Mouse (Mus musculus): Measurements from ENCODE around the gene Tyw1. TPM values are rescaled to one million over a fixed set of nuclear protein-coding genes. Genes with fewer than 3 reads are reported as not detected.

Gene Tyw1
- total RNA-seq, 4 experiments from 2014 or later: 34.0 to 36.4 (median 35.7) TPM

Other genes starting within 250 kb of the Tyw1 start
- gene Asl, start 226.4 kb upstream of the Tyw1 start, total RNA-seq (2022): 100 to 1,000 TPM; 137 to 158 (median 148) TPM
- gene Crcp, start 226.3 kb upstream of the Tyw1 start, total RNA-seq (2022): 10 to 100 TPM; 44.8 to 48.3 (median 47.7) TPM
- gene Tpst1, start 182.3 kb upstream of the Tyw1 start, total RNA-seq (2022): 10 to 100 TPM; 46.9 to 86.8 (median 67.7) TPM
- 10 to 100 TPM; 14.5 to 19.6 (median 17.4) TPM for gene Kctd7, start 110.8 kb upstream of the Tyw1 start, total RNA-seq (2022)
- 10 to 100 TPM; 32.0 to 53.7 (median 39.0) TPM for gene Rabgef1, start 83.8 kb upstream of the Tyw1 start, total RNA-seq (2022)
- gene Tmem248, start 38.5 kb upstream of the Tyw1 start, total RNA-seq (2022): 10 to 100 TPM; 69.6 to 86.9 (median 75.6) TPM
- 100 to 1,000 TPM; 101 to 115 (median 106) TPM for gene Sbds, start 89 bp upstream of the Tyw1 start, total RNA-seq (2022)
- gene Caln1, start 113.8 kb downstream of the Tyw1 start, total RNA-seq (2022): 10 to 100 TPM; 48.9 to 84.6 (median 58.6) TPM
- gene A330070K13Rik, start 129.0 kb downstream of the Tyw1 start, total RNA-seq (2022): not detected